Mouse (Mus musculus) monocyte, adult 5-6 weeks (primary cell): ENCODE data around the gene Mllt10. TPM values are rescaled to one million over a fixed set of nuclear protein-coding genes. Genes with fewer than 3 reads are reported as not detected.

ENCODE experiments used
- ATAC-seq: fragments of 153-309, 156-312 bp; replicated peaks from 2 replicates; pipeline ENCODE4 v1.8.0; 2017; ENCODE audit warnings: mild to moderate bottlenecking; ENCODE audit not compliant: low TSS enrichment, insufficient number of reproducible peaks, severe bottlenecking, poor library complexity, low FRiP score
- total RNA-seq: library from RNA; stranded (forward); fragments of 200-1000, 200-491, 200-594 nt; gene quantifications from 3 replicates; pipeline ENCODE4 v1.2.3, GENCODE M21; 2017

Mllt10 gene
- total RNA-seq, 1 experiment from 2014 or later = 67.5 TPM

GRCm38 (mm10) chr2:18165511-18165910, 110.5 kb downstream of the Mllt10 start:
- ATAC-seq = no peak

GRCm38 (mm10) chr2:18169174-18169948, 114.3 kb downstream of the Mllt10 start:
- ATAC-seq = no peak

DNA sequence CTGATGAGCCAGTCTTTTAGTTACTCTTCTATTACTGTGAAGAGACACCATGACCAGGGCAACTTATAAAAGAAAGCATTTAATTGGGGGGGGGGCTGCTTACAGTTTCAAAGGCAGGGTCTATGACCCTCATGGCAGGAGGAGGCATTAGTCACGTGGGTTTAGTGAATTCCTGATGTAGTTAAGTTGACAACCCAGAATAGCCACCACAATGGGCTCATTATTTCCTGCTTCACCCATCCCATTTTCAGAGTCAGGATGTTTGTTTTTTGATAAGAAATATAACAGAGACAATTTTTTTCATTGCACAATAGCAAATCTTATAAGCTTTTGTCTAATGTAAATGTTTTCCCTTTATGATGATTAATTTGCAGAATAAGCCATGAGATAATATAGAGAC, 120.2 kb downstream of the Mllt10 start:
- ATAC-seq = no peak

DNA sequence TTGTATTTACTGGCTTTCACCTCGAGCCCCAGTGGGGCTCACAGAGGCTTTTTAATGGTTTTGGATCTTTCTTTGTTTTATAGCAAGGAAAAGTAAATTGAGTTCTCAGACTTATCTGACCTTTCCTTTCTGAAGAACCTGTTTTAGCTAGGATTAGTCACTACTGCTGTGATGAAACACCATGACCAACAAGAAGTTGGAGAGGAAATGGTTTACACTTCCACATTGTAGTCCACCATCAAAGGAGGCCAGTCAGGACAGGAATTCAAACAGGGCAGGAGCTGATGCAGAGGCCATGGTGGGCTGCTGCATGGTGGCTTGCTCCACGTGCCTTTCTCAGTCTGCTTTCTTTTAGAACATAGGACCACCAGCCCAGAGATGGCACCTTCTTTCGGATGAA, 121.2 kb downstream of the Mllt10 start:
- ATAC-seq = peak; percentile 56; the same call in 1 of the 2 replicates

- ATAC-seq = no peak
These were observed 125.3 kb downstream of the Mllt10 start for GRCm38 (mm10) chr2:18180323-18180722.

DNA sequence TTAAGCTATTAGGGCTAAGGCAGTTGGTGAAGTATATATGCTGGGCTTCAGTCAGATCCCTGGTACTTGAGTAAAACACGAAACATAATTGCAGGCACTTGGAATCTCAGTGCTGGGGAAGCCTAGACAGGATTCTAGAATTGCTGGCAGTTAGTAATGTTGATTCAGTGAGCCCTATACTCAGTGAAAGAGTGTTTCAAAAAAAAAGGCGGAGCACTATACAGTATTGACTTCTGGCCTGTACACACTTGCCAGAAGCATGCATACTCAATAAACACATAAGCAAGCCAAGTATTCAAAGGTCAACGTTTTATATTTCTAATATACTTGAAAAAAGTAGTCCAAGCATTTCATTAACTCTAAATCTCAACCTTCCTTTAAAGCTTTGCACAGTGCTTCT, 126.6 kb downstream of the Mllt10 start:
- ATAC-seq = no peak

DNA sequence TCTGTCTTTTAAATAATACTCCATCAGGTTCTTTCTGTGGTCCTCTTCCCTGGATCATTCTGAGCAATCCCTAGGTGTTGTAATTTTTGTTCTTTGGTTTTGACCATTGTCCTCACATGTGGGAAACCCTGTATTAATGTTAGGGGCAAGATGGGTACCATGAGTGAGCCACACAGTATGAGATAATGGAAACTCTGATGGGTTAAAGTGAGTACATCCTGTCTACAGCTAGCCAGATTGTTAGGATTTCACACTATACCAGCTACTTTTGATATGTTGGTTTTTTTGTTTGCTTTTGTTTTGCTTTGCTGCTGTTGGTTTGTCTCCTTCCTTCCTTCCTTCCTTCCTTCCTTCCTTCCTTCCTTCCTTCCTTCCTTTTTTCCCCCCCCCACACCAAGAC, 128.0 kb downstream of the Mllt10 start:
- ATAC-seq = no peak

GRCm38 (mm10) chr2:18188367-18188766, 133.3 kb downstream of the Mllt10 start:
- ATAC-seq = no peak

DNA sequence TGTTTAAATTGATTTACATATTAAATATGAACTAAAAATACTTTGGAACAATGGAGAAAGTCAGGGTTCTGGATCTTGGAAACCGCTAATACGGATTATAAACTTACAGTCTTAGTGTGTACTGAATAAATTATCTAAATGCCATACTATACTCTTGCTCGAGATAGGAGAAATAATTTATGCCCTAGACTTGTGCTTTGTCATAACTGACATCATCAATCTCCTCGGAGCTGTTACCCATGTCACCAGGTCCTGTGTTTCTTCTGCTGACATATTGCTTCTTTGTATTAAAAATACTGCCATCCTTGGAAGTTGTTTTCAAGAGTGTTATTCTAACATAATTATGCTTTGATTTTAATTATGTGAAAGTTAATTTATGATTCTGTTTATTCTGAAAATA, 140.2 kb downstream of the Mllt10 start:
- no peak for ATAC-seq

DNA sequence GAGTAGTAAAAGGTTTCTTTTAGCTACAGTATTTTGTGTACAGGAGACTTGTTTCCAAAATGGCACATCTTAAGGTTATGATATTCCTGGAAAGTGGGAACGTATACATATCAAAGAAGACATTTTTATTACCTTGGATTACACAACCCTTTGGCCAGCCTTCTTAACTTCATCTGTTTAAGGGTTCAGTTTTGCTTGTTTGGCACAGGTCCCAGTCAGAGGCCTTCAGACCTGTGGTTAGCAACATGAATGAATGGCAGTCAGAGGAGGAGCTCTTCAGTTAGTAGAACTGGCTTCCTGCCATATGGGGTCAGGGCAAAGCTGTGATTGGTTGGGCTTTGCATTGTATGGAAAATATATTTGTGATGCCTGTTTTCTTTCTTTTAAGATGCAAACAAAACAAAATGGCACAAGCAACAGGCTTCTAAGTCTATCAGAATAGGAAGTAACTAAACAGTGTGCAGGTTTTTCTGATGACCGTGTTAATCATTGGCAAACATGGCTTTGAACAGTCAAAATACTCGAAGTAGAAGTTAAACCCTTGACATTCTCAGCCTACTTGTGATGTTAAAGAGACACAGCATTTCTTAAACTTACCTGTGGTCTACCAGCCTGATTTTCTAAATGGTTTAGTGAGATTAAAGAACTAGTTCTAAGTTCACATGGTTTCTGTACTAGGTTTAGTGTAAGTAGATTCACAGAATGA, 140.8 kb downstream of the Mllt10 start:
- ATAC-seq = no peak

DNA sequence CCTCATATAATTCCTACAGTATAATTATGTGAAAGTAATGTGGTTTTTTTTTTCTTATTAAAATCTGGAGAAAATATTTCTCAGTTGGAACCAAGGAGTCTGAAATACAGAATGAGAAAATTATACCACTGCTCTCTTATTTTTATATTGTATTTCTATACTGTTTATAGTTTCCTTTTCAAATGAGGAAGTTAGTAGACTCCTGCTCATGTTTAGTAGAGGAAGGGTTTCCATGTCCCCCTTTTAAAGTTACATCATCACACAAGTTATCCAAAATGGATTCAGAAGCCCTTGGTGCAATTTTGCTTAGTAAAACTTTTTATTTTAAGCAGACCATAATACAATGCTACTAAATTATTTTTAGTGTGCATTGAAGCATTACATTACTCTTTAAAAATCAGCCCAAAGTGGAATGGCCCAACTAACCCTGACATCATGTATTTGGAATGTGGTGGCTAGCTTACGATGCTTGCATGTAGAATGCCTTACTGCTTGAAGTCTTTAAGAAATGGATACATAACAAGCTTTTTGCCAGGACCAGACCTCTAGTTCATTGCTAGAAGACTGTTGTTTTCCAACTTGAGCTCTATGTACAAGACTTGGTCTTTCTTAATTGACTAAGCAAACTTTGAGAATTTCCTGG, 146.9 kb downstream of the Mllt10 start:
- no peak for ATAC-seq

GRCm38 (mm10) chr2:18202923-18203322, 147.9 kb downstream of the Mllt10 start:
- no peak for ATAC-seq

DNA sequence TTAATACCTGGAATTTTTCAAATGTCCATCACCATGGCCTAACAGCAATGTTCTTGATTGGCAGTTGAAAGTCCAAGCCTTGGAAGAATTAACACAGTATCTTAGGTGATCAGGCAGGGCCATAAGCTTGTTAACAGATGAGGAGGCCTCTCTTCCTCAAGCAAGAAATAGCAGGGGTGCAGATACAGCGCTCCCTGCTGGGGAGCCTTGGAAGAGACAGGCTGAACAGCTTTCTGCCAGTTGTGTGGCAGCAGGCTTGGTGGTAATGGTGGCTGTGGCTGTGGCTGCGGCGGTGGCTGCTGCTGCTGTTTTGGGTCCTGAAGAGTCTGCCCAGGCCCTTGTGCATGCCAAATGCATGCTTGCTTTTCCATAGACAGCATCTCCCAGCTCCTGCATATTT, 150.1 kb downstream of the Mllt10 start:
- no peak; the same call in 1 of the 2 replicates for ATAC-seq

DNA sequence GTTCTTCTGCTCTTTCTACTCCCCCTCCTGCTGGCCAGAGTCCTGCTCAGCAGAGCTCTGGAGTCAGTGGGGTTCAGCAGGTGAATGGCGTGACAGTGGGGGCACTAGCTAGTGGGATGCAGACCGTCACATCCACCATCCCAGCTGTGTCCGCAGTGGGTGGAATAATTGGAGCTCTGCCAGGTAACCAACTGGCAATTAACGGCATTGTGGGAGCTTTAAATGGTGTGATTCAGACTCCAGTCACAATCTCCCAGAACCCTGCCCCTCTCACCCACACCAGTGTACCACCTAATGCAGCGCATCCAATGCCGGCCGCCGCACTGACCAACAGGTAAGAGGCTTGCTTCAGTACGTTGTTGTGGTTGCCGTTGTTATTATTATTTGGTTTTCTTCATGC, 151.8 kb downstream of the Mllt10 start:
- ATAC-seq = no peak

GRCm38 (mm10) chr2:18208578-18208977, 153.5 kb downstream of the Mllt10 start:
- no peak for ATAC-seq

DNA sequence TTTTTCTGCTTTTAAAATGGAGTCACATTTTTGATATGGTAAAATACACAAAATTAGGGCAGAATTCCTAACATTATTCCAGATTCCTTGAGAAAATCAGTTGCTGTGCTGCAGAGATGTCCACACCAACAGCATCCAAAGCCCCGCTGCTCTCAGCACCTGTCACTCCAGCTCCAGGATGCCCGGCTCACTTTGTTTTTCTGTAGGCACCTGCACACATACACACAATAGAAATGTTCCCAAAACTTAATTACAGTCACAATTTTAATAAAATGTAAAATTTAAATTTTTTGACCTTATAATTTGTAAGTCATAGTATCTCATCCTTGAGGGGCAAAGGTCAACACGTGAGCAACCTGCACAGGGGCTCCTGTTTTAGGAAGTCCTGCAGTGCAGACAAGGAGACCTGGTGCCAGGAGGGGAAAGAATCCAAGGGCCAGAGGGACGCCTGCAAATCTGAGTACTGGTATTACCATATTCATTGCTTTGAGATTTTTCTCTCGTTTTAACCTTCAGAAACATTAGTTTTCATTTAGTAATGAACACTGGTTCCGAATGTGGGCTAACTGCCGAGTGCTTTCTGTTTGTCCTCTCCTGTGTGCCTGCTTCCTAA, 154.3 kb downstream of the Mllt10 start:
- ATAC-seq = no peak

- ATAC-seq = no peak
These were observed 154.9 kb downstream of the Mllt10 start for GRCm38 (mm10) chr2:18209948-18210347.

DNA sequence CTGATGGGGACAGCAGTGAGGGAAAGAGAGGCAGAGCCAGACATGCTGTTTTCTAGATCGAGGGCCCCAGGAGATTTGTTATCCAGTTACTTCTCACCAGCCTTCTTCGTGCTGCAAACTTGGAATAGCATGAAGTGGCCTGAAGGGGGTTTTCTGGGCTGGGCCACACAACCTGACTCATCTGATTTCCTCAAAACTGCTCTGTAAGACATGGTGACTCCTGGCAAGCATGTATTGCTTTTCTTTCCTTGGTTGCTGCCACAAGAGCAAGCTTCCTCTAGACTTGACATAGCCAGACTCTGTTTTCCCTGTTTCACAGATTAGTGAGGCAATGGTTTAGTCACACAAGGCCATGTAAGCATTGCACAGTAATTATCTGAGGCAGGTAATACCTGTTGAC, 159.0 kb downstream of the Mllt10 start:
- no peak for ATAC-seq

GRCm38 (mm10) chr2:18217867-18218266, 162.8 kb downstream of the Mllt10 start:
- ATAC-seq = no peak
